Mouse (Mus musculus) forebrain, embryonic 12.5 days (tissue): ENCODE data around the gene Aamdc. TPM values are rescaled to one million over a fixed set of nuclear protein-coding genes. Genes with fewer than 3 reads are reported as not detected.

Experiments used
- polyA plus RNA-seq: library from polyadenylated mRNA; unstranded; fragments of >200 nt; fragmentation: Nextera tagmentation; extraction: Ambion mirVana; gene quantifications from 2 replicates; pipeline ENCODE4 v1.2.1, GENCODE M21; 2016

Gene Aamdc
- polyA plus RNA-seq, 1 experiment from 2014 or later: 36.5 TPM

Other genes with a start within 250 kb of the Aamdc start
- gene Usp35, start 247.5 kb downstream of the Aamdc start, polyA plus RNA-seq: 3.0 and 3.3 TPM in 2 replicates
- gene Kctd21, start 247.2 kb downstream of the Aamdc start, polyA plus RNA-seq: 4.3 and 5.2 TPM in 2 replicates
- gene Alg8, start 207.9 kb downstream of the Aamdc start, polyA plus RNA-seq: 35.4 and 36.4 TPM in 2 replicates
- gene Ndufc2, start 179.5 kb downstream of the Aamdc start, polyA plus RNA-seq: 392 and 393 TPM in 2 replicates
- gene Thrsp, start 161.8 kb downstream of the Aamdc start, polyA plus RNA-seq: 0.34 and 0.50 TPM in 2 replicates
- gene Kctd14, start 128.2 kb downstream of the Aamdc start, polyA plus RNA-seq: 1.3 and 2.0 TPM in 2 replicates
- gene Ints4, start 98.5 kb downstream of the Aamdc start, polyA plus RNA-seq: 57.8 and 58.3 TPM in 2 replicates
- 38.0 TPM in 2 replicates for gene Rsf1, start 392 bp upstream of the Aamdc start, polyA plus RNA-seq
- 216 and 226 TPM in 2 replicates for gene Clns1a, start 117.1 kb upstream of the Aamdc start, polyA plus RNA-seq
- gene Aqp11, start 158.8 kb upstream of the Aamdc start, polyA plus RNA-seq: 3.9 and 5.6 TPM in 2 replicates
- 91.2 and 96.3 TPM in 2 replicates for gene Pak1, start 209.0 kb upstream of the Aamdc start, polyA plus RNA-seq